Mouse (Mus musculus): ENCODE measurements around the gene Napa. TPM values are rescaled to one million over a fixed set of nuclear protein-coding genes. Genes with fewer than 3 reads are reported as not detected.

The Napa gene
- polyA plus RNA-seq, 2 experiments: 107 to 110 TPM

DNA sequence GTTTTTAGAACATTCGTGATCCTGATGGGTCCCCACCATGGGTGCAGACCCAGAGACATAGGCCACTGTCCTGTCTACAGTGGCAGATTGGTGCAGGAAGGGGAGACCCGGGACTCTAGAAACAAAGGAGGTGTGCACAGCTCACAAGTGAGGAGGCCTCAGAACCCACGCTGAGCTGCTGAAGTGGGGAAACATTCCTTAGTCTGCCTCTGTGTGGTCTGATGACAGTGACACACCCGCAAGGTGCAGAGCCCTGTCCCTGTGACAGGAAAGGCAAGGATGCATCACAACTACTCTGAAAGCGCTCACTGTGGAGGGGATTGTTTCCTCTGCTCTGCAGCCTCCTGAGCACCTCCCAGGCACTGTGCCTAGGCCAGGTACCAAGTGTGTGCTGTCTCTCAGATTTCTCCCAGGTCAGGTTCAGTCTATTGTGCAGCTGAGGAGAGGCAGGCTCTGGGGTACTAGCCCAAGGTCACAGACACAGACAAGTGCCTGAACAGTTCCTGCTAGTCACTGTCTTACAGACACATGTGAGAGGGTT is 4.5 kb downstream of the Napa start:
- Histone ChIP-seq H3K9ac (replicated peaks) (no peak overlapping the region), H3K27ac (no peak overlapping the region), H3K27me3 (ENCODE audit: control insufficient read depth, insufficient read depth, low read length) (no peaks in the 10 kb centered on the region), H3K4me1 (replicated peaks; ENCODE audit: control insufficient read depth in 2 of 2, insufficient read depth in 2 of 2, low read length in 1 of 2) (peaks cover 11 to 18% of the 10 kb centered on the region in 2 experiments), H3K36me3 (replicated peaks; ENCODE audit: control insufficient read depth, insufficient read depth, low read depth) (peaks cover 43% of the 10 kb centered on the region), H3K9me3 (ENCODE audit: control insufficient read depth, low read length) (no peaks in the 10 kb centered on the region), H3K4me3 (ENCODE audit: insufficient read depth in 1 of 2, low read depth in 2 of 2, low read length in 2 of 2) (no peak overlapping the region), H3K4me2 (ENCODE audit: low read depth) (no peak overlapping the region)
- WGBS (ENCODE audit: insufficient replicate concordance): 91% methylated on average over 5 of the region's 5 CpGs
- DNase-seq (ENCODE audit: low read depth in 3 of 3, low spot score in 3 of 3) (no peak), ATAC-seq (ENCODE audit: insufficient read depth) (no peak)
- TF ChIP-seq EP300 (IDR thresholded peaks at IDR 0.05; ENCODE audit: low read depth) (no peak), CTCF (IDR thresholded peaks at IDR 0.05; ENCODE audit: low read depth) (no peak)

DNA sequence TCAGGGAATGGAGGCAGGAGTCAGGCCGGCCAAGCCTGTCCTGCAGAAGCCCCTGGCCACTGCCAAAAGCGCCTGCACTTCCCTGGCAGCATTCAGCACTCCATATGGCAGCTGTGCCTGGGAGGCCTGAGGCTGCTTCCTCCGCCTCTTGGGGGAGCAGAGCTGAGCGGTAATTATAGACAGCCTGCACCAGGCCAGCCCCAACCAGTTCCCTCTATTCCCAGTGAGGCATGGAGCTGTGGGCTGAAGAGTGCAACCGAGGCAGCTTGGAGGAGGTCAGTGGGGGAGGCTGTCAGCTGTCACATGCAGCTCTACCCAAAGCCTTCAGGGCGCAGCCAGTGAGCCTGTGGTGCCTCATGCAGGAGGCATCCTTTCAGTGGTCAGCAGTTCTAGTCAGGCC is 5.5 kb downstream of the Napa start:
- Histone ChIP-seq H3K4me1 (replicated peaks; ENCODE audit: control insufficient read depth in 2 of 2, insufficient read depth in 2 of 2, low read length in 1 of 2) (peaks cover 11 to 18% of the 10 kb centered on the region in 2 experiments), H3K4me3 (ENCODE audit: insufficient read depth in 1 of 2, low read depth in 2 of 2, low read length in 2 of 2) (no peak overlapping the region), H3K36me3 (replicated peaks; ENCODE audit: control insufficient read depth, insufficient read depth, low read depth) (peaks cover 53% of the 10 kb centered on the region), H3K9ac (replicated peaks) (no peak overlapping the region), H3K9me3 (ENCODE audit: control insufficient read depth, low read length) (no peaks in the 10 kb centered on the region), H3K4me2 (ENCODE audit: low read depth) (no peak overlapping the region), H3K27ac (no peak overlapping the region), H3K27me3 (ENCODE audit: control insufficient read depth, insufficient read depth, low read length) (no peaks in the 10 kb centered on the region)
- ATAC-seq (ENCODE audit: insufficient read depth) (no peak), DNase-seq (ENCODE audit: low read depth in 3 of 3, low spot score in 3 of 3) (no peak)
- WGBS (ENCODE audit: insufficient replicate concordance): 86% methylated on average over 6 of the region's 6 CpGs
- no peak for TF ChIP-seq EP300 (IDR thresholded peaks at IDR 0.05; ENCODE audit: low read depth)
- no peak for TF ChIP-seq CTCF (IDR thresholded peaks at IDR 0.05; ENCODE audit: low read depth)

GRCm38 (mm10) chr7:16104611-16105388 is 6.5 kb downstream of the Napa start:
- TF ChIP-seq EP300 (IDR thresholded peaks at IDR 0.05; ENCODE audit: low read depth) (no peak), CTCF (IDR thresholded peaks at IDR 0.05; ENCODE audit: low read depth) (no peak)
- H3K4me3 ChIP-seq (ENCODE audit: insufficient read depth in 1 of 2, low read depth in 2 of 2, low read length in 2 of 2): no peak overlapping the region
- DNase-seq (ENCODE audit: low read depth in 3 of 3, low spot score in 3 of 3) (no peak), ATAC-seq (ENCODE audit: insufficient read depth) (no peak)
- no peak overlapping the region for H3K4me2 ChIP-seq (ENCODE audit: low read depth)
- H3K9ac ChIP-seq (replicated peaks): no peak overlapping the region
- H3K27ac ChIP-seq: no peak overlapping the region
- H3K36me3 ChIP-seq (replicated peaks; ENCODE audit: control insufficient read depth, insufficient read depth, low read depth): peaks cover 64% of the 10 kb centered on the region
- H3K27me3 ChIP-seq (ENCODE audit: control insufficient read depth, insufficient read depth, low read length): no peaks in the 10 kb centered on the region
- 88% methylated on average over 7 of the region's 7 CpGs for WGBS (ENCODE audit: insufficient replicate concordance)
- peaks cover 11 to 12% of the 10 kb centered on the region in 2 experiments for H3K4me1 ChIP-seq (replicated peaks; ENCODE audit: control insufficient read depth in 2 of 2, insufficient read depth in 2 of 2, low read length in 1 of 2)
- H3K9me3 ChIP-seq (ENCODE audit: control insufficient read depth, low read length): no peaks in the 10 kb centered on the region

DNA sequence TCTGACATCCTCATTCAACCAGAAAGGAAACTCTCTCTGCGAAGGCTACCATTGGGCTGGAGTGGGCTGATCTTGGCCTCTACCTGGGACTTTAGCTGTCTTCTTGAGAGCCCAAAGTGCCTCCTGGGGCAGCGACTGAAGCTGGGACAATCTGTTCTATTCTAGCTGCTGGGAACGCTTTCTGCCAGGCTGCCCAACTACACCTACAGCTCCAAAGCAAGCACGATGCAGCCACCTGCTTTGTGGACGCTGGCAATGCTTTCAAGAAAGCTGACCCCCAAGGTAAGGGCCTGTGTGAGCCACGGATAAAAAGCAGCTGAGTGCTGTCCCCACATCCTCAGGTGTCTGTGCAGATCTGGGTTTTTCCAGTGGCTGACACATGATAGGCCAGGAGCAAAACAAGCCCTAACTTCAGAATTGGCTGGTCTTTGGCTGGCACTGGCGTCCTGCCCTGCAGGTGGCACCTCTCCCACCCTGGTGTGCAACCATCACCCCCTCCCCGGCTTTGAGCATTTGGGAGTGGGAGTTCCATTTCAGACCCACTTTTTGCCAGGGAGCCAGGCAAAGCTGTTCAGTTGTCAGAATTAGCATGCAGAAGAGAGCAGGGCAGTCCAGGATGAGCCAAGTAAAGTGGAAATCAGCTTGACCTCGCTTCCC is 10.8 kb downstream of the Napa start:
- no peak for DNase-seq (ENCODE audit: low read depth in 3 of 3, low spot score in 3 of 3)
- Histone ChIP-seq H3K9me3 (ENCODE audit: control insufficient read depth, low read length) (no peaks in the 10 kb centered on the region), H3K4me3 (ENCODE audit: insufficient read depth in 1 of 2, low read depth in 2 of 2, low read length in 2 of 2) (no peak overlapping the region), H3K36me3 (replicated peaks; ENCODE audit: control insufficient read depth, insufficient read depth, low read depth) (peaks cover 77% of the 10 kb centered on the region), H3K27me3 (ENCODE audit: control insufficient read depth, insufficient read depth, low read length) (no peaks in the 10 kb centered on the region), H3K27ac (no peak overlapping the region), H3K4me1 (replicated peaks; ENCODE audit: control insufficient read depth in 2 of 2, insufficient read depth in 2 of 2, low read length in 1 of 2) (no peaks in the 10 kb centered on the region), H3K9ac (replicated peaks) (no peak overlapping the region), H3K4me2 (ENCODE audit: low read depth) (no peak overlapping the region)
- WGBS (ENCODE audit: insufficient replicate concordance): 85% methylated on average over 9 of the region's 9 CpGs
- TF ChIP-seq EP300 (IDR thresholded peaks at IDR 0.05; ENCODE audit: low read depth) (no peak), CTCF (IDR thresholded peaks at IDR 0.05; ENCODE audit: low read depth) (no peak)
- ATAC-seq (ENCODE audit: insufficient read depth): no peak

DNA sequence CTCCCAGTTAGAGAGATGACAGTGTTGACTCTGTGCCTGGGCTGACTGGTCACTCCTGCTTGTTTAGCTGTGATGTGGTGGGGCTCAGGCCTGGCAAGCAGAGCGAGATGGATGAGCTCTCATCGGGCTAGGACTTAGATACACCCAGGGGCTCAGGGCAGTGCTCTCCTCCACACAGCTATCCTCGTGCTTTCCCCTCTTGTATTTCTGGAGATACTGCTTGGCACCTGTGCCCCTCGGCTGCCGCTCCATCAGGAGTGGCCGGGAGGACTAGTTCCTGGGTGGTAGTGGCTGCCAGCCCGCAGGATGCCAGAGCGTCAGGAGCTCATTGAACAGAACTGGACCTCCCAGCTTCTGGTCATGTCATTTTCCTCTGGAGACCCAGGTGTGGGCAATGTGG is 11.9 kb downstream of the Napa start:
- no peaks in the 10 kb centered on the region for H3K9me3 ChIP-seq (ENCODE audit: control insufficient read depth, low read length)
- 90% methylated on average over 8 of the region's 8 CpGs for WGBS (ENCODE audit: insufficient replicate concordance)
- DNase-seq (ENCODE audit: low read depth in 3 of 3, low spot score in 3 of 3) (no peak), ATAC-seq (ENCODE audit: insufficient read depth) (no peak)
- H3K36me3 ChIP-seq (replicated peaks; ENCODE audit: control insufficient read depth, insufficient read depth, low read depth): peaks cover 82% of the 10 kb centered on the region
- no peak overlapping the region for H3K27ac ChIP-seq
- H3K4me3 ChIP-seq (ENCODE audit: insufficient read depth in 1 of 2, low read depth in 2 of 2, low read length in 2 of 2): no peak overlapping the region
- no peak overlapping the region for H3K4me2 ChIP-seq (ENCODE audit: low read depth)
- H3K4me1 ChIP-seq (replicated peaks; ENCODE audit: control insufficient read depth in 2 of 2, insufficient read depth in 2 of 2, low read length in 1 of 2): no peaks in the 10 kb centered on the region
- TF ChIP-seq CTCF (IDR thresholded peaks at IDR 0.05; ENCODE audit: low read depth) (no peak), EP300 (IDR thresholded peaks at IDR 0.05; ENCODE audit: low read depth) (no peak)
- no peaks in the 10 kb centered on the region for H3K27me3 ChIP-seq (ENCODE audit: control insufficient read depth, insufficient read depth, low read length)
- H3K9ac ChIP-seq (replicated peaks): no peak overlapping the region
